Mouse (Mus musculus) midbrain, embryonic 13.5 days (tissue): ENCODE data around the gene Kcnj4. TPM values are rescaled to one million over a fixed set of nuclear protein-coding genes. Genes with fewer than 3 reads are reported as not detected.

Experiments used
- ATAC-seq: fragments of 200-750 bp; cut with Nextera tagmentation; 2 replicates; pipeline ENCODE4 v1.8.0; 2017; ENCODE audit warnings: mild to moderate bottlenecking, moderate TSS enrichment, moderate library complexity
- H3K27ac ChIP-seq: fragments of 300-500 bp; sonication (generic); 2 replicates; pipeline ENCODE4 v1.5.1; 2015; ENCODE audit warnings: inconsistent platforms, mild to moderate bottlenecking, moderate library complexity
- H3K27me3 ChIP-seq: fragments of 300-500 bp; sonication (generic); 2 replicates; pipeline ENCODE4 v1.6.1; 2015; ENCODE audit warnings: mild to moderate bottlenecking, inconsistent platforms
- H3K36me3 ChIP-seq: fragments of 300-500 bp; sonication (generic); 2 replicates; pipeline ENCODE4 v1.6.1; 2015; ENCODE audit warnings: mild to moderate bottlenecking, inconsistent platforms
- H3K4me1 ChIP-seq: fragments of 300-500 bp; sonication (generic); replicated peaks from 2 replicates; pipeline ENCODE4 v1.6.1; 2015; ENCODE audit warnings: inconsistent platforms
- H3K4me2 ChIP-seq: fragments of 300-500 bp; sonication (generic); replicated peaks from 2 replicates; pipeline ENCODE4 v1.6.1; 2015; ENCODE audit warnings: moderate library complexity, mild to moderate bottlenecking, inconsistent platforms
- H3K4me3 ChIP-seq: fragments of 300-500 bp; sonication (generic); replicated peaks from 2 replicates; pipeline ENCODE4 v1.5.1; 2015; ENCODE audit warnings: mild to moderate bottlenecking, inconsistent platforms
- H3K9ac ChIP-seq: fragments of 300-500 bp; sonication (generic); replicated peaks from 2 replicates; pipeline ENCODE4 v1.6.1; 2015; ENCODE audit warnings: mild to moderate bottlenecking, inconsistent platforms
- H3K9me3 ChIP-seq: fragments of 300-500 bp; sonication (generic); 2 replicates; pipeline ENCODE4 v1.6.1; 2016; ENCODE audit warnings: mild to moderate bottlenecking, inconsistent platforms
- WGBS: fragments of 180-500 bp; shearing (Covaris S2); methylation state at CpG from one replicate; pipeline ENCODE4 v1.1.7; 2015; 5-methylcytosine and 5-hydroxymethylcytosine counted together
- polyA plus RNA-seq: library from polyadenylated mRNA; unstranded; fragments of >200 nt; fragmentation: Nextera tagmentation; extraction: Ambion mirVana; gene quantifications from 2 replicates; pipeline ENCODE4 v1.2.1, GENCODE M21; 2015

The Kcnj4 gene
- not detected in 2 replicates for polyA plus RNA-seq

DNA sequence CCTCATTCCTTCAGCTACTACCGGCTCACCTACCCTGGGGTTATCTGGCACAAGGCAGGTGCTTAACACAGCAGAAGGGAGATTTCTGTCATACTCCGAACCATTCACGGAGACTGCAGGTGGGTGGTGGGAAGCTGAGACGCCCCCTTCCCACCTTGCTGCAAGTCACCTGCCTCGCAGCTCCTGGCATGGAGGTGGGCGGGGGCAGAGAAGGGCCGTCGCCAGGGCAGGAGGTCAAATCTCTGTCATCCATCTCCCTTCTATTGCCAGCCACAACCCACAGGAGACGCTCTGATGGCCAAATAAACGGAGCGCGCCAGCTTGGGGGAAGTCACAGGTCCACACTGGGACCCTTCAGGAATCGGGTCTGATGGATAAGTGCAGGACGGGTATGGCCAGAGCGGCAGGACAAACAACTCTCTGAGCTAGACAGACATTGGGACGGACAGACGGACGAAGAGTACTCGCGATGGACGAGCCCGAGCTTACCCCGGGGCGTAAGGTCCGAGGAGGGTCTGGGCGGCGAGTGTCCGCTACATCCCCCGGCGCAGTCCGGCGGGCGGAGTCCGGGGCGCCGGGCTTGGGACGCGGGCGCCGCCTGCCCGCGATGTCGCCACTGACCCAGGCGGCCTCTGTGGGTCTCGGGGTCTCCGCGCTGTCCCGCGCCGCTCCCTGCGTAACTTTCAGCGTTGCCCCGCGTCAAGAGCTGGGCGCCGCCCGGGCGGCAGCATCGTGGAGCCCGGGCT, at the start of gene Kcnj4:
Gene Kcnj4 (minus strand): TSS at position 535 of the 746 bp plus-strand sequence.
- Histone ChIP-seq H3K4me3 (peak within 1 kb of the TSS; percentile 54), H3K36me3 (no peaks in the 10 kb centered on the region), H3K4me2 (peak within 1 kb of the TSS; percentile 99), H3K9me3 (no peaks in the 10 kb centered on the region), H3K27ac (no peak within 1 kb of the TSS), H3K9ac (peak within 1 kb of the TSS; percentile 59), H3K27me3 (peaks cover 91% of the 10 kb centered on the region), H3K4me1 (peaks cover 26% of the 10 kb centered on the region)
- no peak for ATAC-seq
- under 1% methylated on average over 60 of the region's 60 CpGs for WGBS

DNA sequence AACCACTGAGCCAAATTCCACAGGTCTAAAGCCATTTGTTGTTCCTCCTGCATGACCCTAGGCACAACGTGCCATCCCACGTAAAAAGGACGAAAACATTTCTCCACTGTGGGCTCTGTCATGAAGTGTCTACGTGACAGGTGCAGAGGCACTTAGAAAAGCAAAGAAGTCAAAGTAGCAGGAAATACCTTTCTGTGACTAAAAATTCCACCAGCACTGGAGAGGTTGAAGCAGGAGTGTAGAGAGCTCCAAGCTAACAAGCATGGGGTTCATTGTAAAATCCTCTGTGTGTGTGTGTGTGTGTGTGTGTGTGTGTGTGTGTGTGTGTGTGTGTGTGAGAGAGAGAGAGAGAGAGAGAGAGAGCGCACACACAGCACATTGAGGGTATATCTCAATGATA, 47.5 kb upstream of the Kcnj4 start:
- ATAC-seq: no peak
- WGBS: 84% methylated on average over 5 of the region's 5 CpGs
- Histone ChIP-seq H3K27ac (no peak overlapping the region), H3K4me3 (no peak overlapping the region), H3K9ac (no peak overlapping the region), H3K4me1 (no peaks in the 10 kb centered on the region), H3K27me3 (peaks cover 6% of the 10 kb centered on the region; the same call in 1 of the 2 replicates), H3K9me3 (no peaks in the 10 kb centered on the region), H3K4me2 (no peak overlapping the region), H3K36me3 (no peaks in the 10 kb centered on the region)

DNA sequence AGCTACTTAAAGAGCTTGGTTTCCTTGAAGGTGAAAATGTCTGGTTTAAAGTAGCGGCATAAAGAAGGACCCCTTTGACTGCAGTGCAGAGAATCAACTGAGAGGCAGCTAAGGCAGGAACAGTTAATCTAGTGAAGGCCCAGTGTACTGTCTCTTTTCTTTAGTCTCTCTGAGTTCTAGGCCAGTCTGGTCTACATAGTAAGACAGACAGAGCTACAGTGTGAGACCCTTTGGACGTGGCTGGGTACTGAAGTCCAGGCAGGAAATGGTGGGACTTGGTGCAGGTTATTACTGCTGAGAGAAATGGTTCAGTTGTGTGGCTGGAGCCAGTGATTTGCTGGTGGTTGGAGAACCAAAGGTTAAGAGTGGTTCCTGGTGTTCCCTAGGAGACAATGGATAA, 43.2 kb upstream of the Kcnj4 start:
- H3K27me3 ChIP-seq: peaks cover 6% of the 10 kb centered on the region; the same call in 1 of the 2 replicates
- H3K4me3 ChIP-seq: no peak overlapping the region
- no peak overlapping the region for H3K9ac ChIP-seq
- H3K4me1 ChIP-seq: peaks cover 23% of the 10 kb centered on the region
- peaks cover 11% of the 10 kb centered on the region for H3K36me3 ChIP-seq
- no peak overlapping the region for H3K27ac ChIP-seq
- no peaks in the 10 kb centered on the region for H3K9me3 ChIP-seq
- no peak for ATAC-seq
- no peak overlapping the region for H3K4me2 ChIP-seq
- WGBS: 98% methylated on average over 2 of the region's 2 CpGs

DNA sequence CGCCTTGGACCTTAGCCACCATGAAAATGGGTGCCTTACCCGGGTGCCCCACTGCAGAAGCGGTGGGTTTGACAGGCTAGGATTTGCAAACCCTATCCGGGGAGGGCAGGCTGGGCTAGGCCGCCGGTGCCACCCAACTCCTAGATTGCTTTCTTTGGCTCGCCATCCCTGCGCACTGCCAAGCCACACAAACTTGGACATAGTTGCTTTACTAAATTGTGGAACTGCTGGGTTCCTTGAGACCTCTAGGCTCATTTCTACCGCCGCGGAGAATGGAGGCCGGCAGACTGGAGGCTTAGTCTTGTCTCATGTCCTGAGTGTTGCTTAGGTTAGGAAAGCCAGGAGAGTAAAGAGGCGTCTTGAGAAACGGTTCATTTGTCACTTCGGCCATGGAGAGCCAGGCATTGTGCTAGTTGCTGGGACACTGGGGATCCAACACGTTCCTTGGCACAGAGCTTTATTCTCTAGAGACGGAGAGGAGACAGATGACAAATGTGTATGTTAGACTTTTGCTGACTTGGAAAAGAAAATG, 42.3 kb upstream of the Kcnj4 start:
- peak overlapping the region; percentile 94 for H3K4me3 ChIP-seq
- 81% methylated on average over 17 of the region's 17 CpGs for WGBS
- H3K36me3 ChIP-seq: peaks cover 20% of the 10 kb centered on the region
- peaks cover 6% of the 10 kb centered on the region; the same call in 1 of the 2 replicates for H3K27me3 ChIP-seq
- H3K4me1 ChIP-seq: peaks cover 28% of the 10 kb centered on the region
- no peaks in the 10 kb centered on the region for H3K9me3 ChIP-seq
- H3K27ac ChIP-seq: peak overlapping the region; percentile 98
- H3K4me2 ChIP-seq: peak overlapping the region; percentile 58
- no peak; the same call in 1 of the 2 replicates for ATAC-seq
- H3K9ac ChIP-seq: peak overlapping the region; percentile 70

DNA sequence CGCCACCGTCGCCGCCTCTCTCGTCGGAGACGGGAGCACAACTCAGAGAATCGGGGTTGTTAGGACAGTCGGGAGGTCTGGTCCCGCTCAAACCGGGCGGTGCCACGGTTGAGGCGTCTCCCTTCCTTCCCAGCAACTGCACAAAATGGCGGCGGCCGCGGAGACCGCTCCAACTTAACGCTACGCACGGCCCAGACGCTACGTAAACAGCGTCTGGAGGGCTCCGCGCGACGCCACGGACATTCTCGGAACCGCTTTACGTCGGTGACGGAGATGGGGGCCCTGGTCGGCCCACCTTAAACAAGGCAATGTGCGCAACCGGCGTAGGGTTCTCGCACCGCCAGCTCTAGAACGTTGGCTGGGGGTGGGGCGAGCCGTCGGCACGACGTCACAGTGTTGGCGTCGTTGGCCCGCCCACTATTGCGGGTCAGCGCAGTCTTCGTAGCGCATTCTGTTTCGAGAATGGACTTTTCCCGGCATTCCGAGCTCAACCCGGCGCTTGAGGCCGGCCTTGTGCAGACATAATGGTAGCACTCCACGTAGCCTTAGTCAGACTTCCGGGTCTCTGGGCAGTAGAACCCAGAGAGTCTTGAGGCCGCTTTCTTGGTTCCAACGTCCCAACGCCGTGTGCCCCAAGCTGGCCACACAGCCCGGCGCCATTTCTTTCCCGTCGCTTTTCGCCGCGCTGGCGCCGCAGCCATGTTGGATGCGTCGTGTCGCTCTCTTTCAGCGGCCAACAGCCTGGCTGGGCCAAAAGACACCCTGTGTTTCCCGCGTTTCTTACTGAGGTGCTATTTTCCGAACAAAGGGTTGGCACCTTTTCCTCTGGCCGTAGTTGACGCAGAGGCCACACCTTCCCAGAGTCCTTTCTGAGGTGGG, 41.6 kb upstream of the Kcnj4 start, which contains the start of gene Ddx17:
Gene Ddx17 (minus strand): TSS at position 332 of the 879 bp plus-strand sequence.
- peak within 1 kb of the TSS; percentile 99 for H3K27ac ChIP-seq
- peak; percentile 96 for ATAC-seq
- H3K9me3 ChIP-seq: no peaks in the 10 kb centered on the region
- H3K27me3 ChIP-seq: peaks cover 6% of the 10 kb centered on the region; the same call in 1 of the 2 replicates
- H3K4me3 ChIP-seq: peak within 1 kb of the TSS; percentile 94
- peaks cover 31% of the 10 kb centered on the region for H3K4me1 ChIP-seq
- WGBS: 2% methylated on average over 84 of the region's 84 CpGs
- peak within 1 kb of the TSS; percentile 86 for H3K4me2 ChIP-seq
- H3K9ac ChIP-seq: peak within 1 kb of the TSS; percentile 98
- H3K36me3 ChIP-seq: peaks cover 26% of the 10 kb centered on the region

DNA sequence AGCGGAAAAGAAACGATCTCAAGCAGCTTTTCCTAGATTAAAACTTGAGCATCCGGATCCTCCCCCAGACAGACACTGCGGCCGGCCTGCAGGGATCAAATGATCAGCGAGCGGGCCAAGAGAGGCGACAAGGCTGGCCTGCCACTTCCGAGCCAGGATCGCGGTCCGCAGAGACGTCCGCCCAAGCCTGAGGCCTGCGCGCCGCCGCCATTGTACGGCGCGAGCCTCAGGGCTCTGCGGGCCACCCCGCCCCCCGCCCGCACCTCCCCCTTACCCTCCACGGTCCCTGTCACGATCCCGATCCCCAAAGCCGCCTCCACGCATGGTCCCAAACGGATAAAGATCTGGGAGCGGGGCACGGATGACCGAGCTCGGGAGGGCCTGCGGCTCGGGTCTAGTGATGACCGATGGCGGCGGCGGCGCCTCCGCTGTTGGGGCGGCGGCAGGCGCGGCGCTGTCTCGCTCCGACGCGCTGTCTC, 40.9 kb upstream of the Kcnj4 start:
- H3K4me1 ChIP-seq: peaks cover 35% of the 10 kb centered on the region

DNA sequence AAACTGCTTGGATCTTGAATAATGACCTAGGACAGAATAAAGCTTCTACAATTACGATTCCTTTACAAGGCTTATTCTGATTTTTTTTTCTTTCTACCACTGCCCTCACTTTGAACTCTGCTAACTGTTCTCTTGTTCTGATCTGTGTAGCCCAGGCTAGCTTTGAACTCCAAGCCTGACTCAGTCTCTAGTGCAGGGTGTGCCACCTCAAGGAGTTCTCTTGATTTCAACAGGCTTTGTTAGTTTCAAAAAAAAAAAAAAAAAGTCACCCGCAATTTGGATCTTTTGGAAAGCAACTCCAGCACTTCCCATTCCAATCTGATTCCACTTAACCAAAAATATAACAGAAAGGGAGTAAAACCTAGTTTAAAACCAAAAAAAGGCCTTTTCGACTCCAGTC, 40.5 kb upstream of the Kcnj4 start:
- Histone ChIP-seq H3K4me3 (peak overlapping the region; percentile 94), H3K27ac (peak overlapping the region; percentile 99), H3K9me3 (no peaks in the 10 kb centered on the region), H3K36me3 (peaks cover 37% of the 10 kb centered on the region), H3K4me1 (peaks cover 39% of the 10 kb centered on the region), H3K9ac (peak overlapping the region; percentile 98), H3K27me3 (peaks cover 6% of the 10 kb centered on the region; the same call in 1 of the 2 replicates), H3K4me2 (peak overlapping the region; percentile 86)
- ATAC-seq: no peak
- 2% methylated on average over 3 of the region's 3 CpGs for WGBS

More for the DNA sequence above, 40.9 kb upstream of the Kcnj4 start:
- Histone ChIP-seq H3K9me3 (no peaks in the 10 kb centered on the region), H3K27me3 (peaks cover 6% of the 10 kb centered on the region; the same call in 1 of the 2 replicates), H3K27ac (peak overlapping the region; percentile 99), H3K4me3 (peak overlapping the region; percentile 94), H3K9ac (peak overlapping the region; percentile 98), H3K4me2 (peak overlapping the region; percentile 86), H3K36me3 (peaks cover 32% of the 10 kb centered on the region)
- ATAC-seq: peak; percentile 75
- WGBS: under 1% methylated on average over 52 of the region's 52 CpGs

DNA sequence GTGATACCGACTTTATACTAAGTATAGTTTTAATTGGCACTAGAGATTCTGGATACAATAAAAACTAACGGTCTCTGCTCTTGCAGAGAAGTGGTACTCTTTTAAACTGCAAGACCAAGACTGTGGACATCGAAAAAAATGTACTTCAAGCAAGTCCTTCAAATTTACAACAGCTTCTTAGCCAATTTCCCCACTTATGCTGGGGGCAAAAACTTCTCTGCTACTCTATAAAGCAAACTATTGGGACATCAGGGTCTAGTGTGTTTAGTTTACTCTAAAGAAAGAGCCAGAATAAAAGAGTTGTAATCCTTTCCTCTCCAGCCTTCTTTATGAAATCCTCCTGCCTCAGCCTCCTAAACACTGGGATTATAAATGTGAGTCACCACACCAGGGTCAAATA, 38.9 kb upstream of the Kcnj4 start:
- peak overlapping the region; percentile 94 for H3K4me3 ChIP-seq
- H3K27me3 ChIP-seq: peaks cover 6% of the 10 kb centered on the region; the same call in 1 of the 2 replicates
- no peaks in the 10 kb centered on the region for H3K9me3 ChIP-seq
- no peak overlapping the region for H3K9ac ChIP-seq
- peaks cover 42% of the 10 kb centered on the region for H3K4me1 ChIP-seq
- peaks cover 52% of the 10 kb centered on the region for H3K36me3 ChIP-seq
- over 99% methylated on average over 3 of the region's 3 CpGs for WGBS
- H3K27ac ChIP-seq: no peak overlapping the region
- no peak for ATAC-seq
- H3K4me2 ChIP-seq: peak overlapping the region; percentile 86

DNA sequence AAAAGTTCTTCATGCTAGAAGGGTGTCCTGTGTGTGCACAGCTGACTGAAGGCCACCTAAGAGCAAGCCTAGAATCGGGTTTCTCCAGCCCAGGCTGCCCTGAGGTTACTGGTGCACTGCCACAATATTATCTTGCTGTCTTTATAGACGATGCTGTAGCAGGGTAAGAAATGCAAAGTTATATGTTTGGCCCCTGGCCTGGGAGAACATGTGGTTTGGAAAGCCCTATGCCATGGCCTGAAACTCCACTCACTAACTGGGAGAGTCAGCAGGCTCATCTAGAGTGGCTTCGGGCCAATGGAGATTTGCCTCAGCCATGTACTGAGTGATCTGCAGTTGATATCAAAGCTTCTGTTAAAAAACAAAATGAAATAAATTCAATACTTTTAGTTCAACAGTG, 28.8 kb upstream of the Kcnj4 start:
- no peak overlapping the region for H3K9ac ChIP-seq
- H3K4me3 ChIP-seq: no peak overlapping the region
- ATAC-seq: no peak

DNA sequence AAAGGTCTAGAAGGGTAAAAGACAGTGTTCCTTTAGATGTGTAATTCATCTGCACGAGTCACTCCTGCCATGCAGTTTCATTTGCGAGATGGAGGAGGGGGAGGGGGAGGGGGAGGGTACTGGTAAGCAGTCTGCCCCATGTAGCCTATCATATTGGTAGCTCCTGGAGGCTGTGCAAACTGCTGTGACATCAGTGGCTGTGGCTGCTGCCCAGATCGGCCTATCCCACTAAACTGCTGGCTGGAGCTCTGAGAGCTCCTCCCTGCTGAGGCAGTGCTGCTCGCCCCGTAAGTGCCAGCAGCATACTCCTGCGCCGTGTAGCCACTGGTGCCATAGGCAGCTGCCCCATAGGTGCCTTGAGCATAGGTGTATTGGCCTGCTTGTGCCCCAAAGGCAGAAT, 24.9 kb upstream of the Kcnj4 start:
- H3K4me1 ChIP-seq: no peaks in the 10 kb centered on the region
- peaks cover 90% of the 10 kb centered on the region for H3K36me3 ChIP-seq
- no peaks in the 10 kb centered on the region for H3K9me3 ChIP-seq
- H3K27me3 ChIP-seq: no peaks in the 10 kb centered on the region
- 84% methylated on average over 7 of the region's 7 CpGs for WGBS
- H3K4me3 ChIP-seq: no peak overlapping the region
- H3K9ac ChIP-seq: no peak overlapping the region
- no peak for ATAC-seq
- no peak overlapping the region for H3K27ac ChIP-seq
- no peak overlapping the region for H3K4me2 ChIP-seq

More for the DNA sequence above, 28.8 kb upstream of the Kcnj4 start:
- 92% methylated on average over 3 of the region's 3 CpGs for WGBS
- H3K27me3 ChIP-seq: no peaks in the 10 kb centered on the region
- no peak overlapping the region for H3K27ac ChIP-seq
- no peaks in the 10 kb centered on the region for H3K4me1 ChIP-seq
- H3K36me3 ChIP-seq: peaks cover 98% of the 10 kb centered on the region
- no peak overlapping the region for H3K4me2 ChIP-seq
- H3K9me3 ChIP-seq: no peaks in the 10 kb centered on the region

DNA sequence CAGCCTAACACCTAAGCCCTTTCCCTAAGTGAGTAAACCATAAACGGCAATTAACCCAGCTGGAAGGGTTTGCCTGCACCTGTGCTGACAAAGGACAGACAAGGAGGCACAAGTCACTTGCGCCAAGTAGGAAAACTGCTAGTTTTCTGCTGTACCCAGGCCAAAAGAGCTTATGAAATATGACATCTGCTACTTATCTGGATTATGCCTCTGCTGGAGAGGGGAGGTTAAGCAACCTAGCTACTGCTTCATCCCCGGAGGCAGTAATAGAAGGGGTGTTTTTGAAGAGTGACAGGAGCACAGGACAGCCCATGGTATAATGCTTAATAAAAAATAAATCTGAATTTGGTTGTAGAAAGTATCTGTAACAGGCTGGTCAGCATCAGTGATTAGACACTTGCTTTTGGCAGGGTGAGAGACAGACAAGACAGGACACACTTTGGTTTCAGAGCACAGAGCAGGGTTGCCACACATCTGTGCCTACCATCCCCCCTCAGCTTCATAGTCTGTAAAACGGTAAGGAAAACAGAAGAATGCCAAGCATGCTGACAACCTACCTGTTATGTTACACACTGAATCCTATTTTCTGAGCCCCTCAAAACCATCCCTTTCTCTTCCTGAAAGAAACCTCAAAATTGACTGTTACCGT, 23.1 kb upstream of the Kcnj4 start:
- no peak for ATAC-seq
- Histone ChIP-seq H3K36me3 (peaks cover 72% of the 10 kb centered on the region), H3K9ac (no peak overlapping the region), H3K27ac (no peak overlapping the region), H3K4me2 (no peak overlapping the region), H3K9me3 (no peaks in the 10 kb centered on the region), H3K4me3 (no peak overlapping the region), H3K27me3 (no peaks in the 10 kb centered on the region), H3K4me1 (no peaks in the 10 kb centered on the region)
- 83% methylated on average over 5 of the region's 5 CpGs for WGBS
